Mouse (Mus musculus): ENCODE data around the gene Reln.

- TF ChIP-seq CTCF (IDR thresholded peaks at IDR 0.05; ENCODE audit: borderline replicate concordance, insufficient read depth, low read length) (no peak), POLR2A (IDR thresholded peaks at IDR 0.05; ENCODE audit: low read depth, low read length) (no peak)
These were observed 44.0 kb upstream of the Reln start for GRCm38 (mm10) chr5:22388502-22388901.
